Mouse (Mus musculus) bone marrow, adult 2 months (tissue): ENCODE results near the gene Akap9.

Experiments
- CTCF ChIP-seq: fragments of 200-500 bp; IDR thresholded peaks from 2 replicates; pipeline ENCODE4 v1.5.1; 2011; ENCODE audit warnings: low read length, control low read depth; ENCODE audit not compliant: control insufficient read depth, insufficient read depth
- POLR2A ChIP-seq: fragments of 200-500 bp; IDR thresholded peaks from 2 replicates; pipeline ENCODE4 v1.6.1; 2011; ENCODE audit warnings: low read depth, mild to moderate bottlenecking, control low read depth, low read length, borderline replicate concordance; ENCODE audit not compliant: control insufficient read depth

DNA sequence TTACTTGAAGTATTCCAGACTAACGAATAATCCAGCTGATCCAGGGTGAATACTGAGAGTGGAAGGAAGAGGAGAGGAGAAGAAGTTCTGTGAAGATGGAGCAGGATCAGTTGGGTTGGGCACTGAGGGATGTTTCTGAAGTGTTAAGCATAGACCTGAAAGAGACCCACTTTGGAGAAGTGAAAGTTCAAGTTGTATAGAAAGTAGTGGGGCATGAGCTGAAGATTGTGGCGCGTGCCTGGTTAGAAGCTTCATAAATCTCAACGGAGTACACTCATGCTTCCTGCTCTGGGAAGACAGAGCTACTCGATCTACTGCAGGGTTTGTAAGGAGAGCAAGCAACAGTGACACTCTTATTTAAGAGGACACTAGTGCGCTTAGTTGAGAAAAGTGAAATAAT lies 41.3 kb downstream of the Akap9 start:
- TF ChIP-seq POLR2A (no peak), CTCF (no peak)
